Mouse (Mus musculus): Measurements from ENCODE around the gene Mapk11.
A peak's percentile ranks its signal among the peaks of the same experiment; 100 is the strongest.

Mapk11 gene

DNA sequence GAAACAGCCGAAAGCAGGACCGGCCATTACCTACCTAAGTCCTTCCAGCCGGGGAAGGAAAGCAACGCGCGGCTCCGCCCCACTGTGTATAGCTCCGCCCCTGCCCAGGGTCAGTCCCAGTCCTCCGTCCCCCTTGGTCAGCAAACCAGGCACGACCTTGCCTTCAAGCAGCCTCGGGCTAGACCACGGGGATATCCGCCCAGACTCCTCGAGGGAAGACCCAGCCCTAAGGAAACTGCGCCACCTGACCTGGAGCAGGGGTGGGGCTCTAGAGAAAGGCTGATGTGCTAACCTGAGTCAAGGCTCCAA lies 24.4 kb upstream of the Mapk11 start:
- peak; percentile 37 for DNase-seq (ENCODE audit: low read depth, low spot score)

DNA sequence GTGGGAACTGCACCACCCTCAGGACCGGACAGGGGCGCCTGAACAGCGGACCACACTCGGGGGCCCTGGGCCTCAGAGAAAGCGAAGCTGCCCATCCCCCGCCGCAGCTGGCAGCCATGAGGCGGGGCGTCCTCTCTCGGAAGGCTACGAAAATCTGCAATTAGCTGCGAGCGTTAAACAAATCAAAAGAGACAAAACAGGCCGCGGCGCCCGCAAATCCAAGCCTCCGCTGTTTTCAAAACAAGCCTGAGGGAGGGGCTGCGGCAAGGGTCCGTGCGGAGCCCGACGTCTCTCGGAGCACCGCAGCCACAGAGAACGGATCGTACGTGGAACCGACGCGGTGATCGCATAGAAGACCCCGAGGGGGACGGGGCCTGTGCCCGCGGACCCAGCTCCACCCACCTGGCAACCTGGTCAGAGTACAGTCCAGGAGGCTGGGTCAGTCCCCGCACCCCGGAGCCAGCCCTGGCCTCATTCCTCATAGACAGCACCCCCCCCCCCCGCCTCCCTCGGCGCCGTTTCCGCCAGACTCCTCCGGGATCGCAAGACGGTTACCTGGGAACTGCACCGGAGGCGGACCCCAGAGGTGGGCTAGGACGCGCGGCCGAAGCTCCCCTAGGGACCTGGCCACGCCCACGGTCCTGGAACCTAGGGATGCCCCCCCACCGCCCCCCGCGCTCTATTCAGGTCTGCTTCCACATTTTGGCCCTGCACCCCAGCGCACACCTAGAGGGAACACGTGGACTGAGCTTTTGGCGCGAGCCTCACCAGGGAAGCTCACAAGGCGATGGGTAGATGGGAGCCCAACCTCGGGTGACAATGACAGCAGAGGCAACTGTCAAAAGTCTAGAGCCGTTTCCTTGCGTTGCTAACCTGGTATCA lies 23.8 kb upstream of the Mapk11 start:
- peak; percentile 57 for DNase-seq (ENCODE audit: low read depth, low spot score)

DNA sequence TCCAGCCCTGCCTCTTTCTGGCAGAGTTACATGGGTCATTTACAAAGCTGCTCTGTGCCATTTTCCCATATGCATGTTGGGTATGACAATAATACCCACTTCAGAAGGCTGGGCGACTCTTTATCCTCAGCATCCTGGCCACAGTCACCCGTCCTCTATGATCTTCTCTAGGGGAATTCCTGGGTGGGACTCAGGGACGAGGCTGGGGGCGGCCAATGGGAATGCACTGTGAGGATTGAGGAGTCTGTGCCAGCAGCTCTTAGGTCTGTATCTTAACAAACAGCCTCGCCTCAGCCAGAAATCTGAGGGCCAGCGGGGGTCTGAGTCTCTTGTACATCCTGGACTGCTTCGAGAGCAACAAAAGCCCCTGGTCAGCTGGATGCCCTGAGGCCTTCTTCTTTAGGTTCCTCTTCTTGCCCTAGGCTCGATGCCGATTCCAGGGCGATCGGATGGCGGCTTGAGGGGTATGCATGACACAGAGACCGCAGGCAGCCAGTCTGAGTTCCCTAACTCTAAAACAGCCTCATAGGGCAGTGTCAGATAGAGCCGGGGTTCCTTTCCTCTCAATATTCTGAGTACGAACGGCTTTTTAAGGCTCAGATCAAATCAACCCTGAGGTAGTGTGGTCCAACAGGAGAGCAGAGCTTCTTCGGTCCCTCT lies 23.0 kb upstream of the Mapk11 start:
- DNase-seq (ENCODE audit: low read depth, low spot score): no peak

DNA sequence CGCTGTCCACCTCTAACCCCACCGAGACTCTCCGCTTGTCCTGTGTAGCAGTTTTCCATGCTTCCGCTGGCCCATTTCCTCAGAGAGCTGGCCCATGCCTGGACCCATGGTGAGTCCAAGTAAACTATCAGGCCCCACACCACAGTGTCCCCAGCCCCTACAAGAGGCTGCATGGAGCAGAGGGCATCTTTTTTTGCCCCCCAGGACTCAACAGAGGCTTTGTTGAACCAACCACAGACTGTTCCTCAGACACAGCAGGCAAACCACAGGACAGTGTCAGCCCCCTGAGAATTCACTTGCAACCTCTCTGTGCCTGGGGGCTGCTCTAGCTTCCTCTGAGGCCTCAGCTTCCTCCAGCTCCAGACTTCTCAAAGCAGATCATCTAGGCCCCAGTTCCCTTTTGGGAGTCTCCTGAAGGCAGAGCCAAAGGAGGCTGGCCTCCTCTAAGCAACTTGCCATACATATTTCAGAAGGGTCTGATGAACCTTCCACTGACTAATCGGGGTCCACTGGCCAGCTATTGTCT lies 22.2 kb upstream of the Mapk11 start:
- DNase-seq (ENCODE audit: low read depth, low spot score): no peak

DNA sequence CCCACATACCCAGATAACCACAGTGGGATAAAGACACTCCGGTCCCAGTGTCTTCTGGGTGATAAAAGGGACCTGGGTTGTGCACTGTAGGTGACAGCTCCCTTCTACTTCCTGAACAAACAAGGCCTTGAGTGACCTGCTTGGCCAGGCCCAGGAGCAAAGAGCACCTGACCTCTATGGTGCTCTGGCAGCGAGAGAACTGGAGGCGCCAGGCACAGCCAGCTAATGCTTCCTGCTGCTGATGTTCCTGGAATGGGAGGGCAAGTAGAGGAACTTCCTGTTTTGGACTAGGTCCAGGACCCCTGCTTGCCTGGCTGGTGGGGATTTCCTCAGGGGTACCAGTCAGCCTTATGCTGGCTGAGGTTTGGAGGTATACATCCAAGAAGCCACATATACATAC lies 20.7 kb upstream of the Mapk11 start:
- DNase-seq (ENCODE audit: low read depth, low spot score): no peak

DNA sequence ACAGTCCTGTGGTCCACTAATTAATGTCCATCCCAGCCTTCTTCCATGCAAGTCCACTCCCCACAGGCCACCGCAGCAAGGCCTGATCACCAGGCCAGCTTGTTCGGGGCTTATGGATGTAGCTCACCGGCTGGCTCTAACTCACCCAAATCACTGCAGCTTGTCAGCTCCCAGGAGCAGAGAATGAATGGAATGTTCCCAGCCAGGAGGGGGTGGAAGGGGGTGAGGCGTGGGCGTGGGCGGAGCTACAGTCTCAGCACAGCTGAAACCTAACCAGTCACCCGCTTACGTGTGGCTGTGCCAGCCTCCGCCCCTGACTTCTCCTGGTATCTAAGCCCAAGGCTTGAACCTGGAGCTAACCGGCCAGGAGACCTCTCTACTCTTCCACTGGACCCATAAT lies 20.0 kb upstream of the Mapk11 start:
- DNase-seq (ENCODE audit: low read depth, low spot score): no peak

DNA sequence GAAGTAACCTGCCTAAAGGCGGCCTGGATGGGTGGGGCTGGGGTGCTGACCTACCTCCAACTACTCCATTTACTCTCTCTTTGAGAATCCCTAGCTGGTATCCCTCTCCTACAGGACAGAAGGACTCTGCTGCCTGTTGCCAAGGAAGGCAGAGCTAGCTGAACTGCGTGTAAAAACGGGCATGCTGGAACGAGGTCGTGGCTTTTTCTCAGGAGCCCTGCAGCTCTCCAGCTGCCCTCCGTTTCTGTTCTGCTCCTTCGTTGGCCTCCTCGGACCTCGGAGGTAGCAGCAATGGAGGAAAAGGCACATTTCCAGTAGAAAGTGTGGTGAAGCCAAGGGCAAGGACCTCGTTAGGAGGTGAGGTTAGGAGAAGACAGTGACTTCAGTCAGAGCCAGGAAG lies 19.5 kb upstream of the Mapk11 start:
- no peak for DNase-seq (ENCODE audit: low read depth, low spot score)

DNA sequence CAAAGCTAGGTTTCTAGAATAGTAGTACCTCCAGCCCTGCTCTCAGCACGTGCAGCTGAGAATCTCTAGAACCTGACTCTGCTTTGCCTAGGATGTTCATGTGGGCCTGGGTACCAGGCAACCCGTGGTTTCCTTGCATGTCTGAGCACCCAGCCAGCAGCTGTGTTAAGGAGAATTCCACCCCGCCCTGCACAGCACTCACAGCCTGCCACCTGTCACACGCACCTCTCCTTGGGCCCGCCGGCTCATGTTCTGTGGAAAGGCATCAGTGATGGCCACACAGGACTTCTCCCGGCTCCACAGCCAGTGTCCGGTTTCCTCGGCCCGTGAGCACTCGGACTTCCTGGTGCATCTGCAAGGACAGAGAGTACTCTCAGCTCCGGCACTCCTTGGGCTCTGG lies 16.1 kb upstream of the Mapk11 start:
- no peak for DNase-seq (ENCODE audit: low read depth, low spot score)

DNA sequence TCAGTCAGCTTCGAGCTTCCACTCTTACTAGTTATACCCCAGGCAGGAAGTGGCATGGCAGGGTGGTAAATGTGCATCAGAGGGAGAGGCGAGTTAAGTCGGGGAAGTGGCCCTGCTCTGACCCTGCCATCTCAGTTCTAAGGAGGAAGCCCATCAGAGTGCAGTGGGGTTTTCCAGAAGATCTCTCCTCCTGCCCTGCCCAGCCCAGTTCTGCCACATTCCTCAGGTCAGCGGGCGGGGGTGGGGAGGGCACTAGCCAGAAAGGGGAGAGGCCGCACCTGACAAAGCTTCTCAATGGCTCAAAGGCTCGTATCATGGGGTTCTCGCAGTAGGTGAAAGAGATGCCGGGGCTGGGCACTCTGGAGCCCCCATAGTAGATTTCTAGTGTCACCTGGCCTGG lies 12.0 kb upstream of the Mapk11 start:
- DNase-seq (ENCODE audit: low read depth, low spot score): no peak

DNA sequence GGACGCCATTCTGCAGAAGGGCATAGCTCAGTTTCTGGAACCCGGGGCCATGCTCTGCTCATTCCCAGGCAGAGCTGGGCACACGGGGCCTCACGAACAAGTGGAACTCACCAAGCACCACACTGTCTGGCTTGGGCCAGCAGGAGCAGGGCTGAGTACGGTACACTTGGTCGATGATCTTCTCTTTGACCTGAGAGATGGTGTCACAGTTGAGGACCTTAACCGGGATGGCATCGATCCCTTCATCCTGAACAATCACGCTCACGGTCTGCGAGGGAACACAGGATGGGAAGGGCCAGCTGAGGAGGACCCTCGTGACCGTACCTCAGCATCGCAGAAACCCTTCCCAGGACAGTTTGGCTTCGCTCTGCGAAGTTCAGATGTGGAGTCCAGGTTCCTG lies 9.1 kb upstream of the Mapk11 start:
- no peak for DNase-seq (ENCODE audit: low read depth, low spot score)

DNA sequence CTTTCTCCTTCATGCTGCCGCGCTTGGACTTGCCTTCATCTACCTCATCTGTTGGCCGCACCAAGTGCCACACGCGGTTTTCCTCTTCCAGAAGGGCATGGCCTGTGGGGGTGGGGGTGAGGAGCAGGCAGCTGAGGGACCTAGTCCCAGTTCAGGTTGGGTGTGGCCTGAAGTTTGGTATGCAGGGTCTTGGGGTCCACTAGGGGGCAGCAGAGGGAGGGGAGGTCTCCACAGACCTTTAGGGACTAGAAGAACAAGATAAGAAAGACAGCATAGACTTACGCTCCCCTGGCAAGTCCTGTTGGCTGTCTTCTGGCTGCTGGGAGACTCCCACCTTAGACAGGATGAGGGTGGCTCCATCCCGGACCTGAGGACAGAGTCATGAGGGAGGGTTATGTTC lies 8.5 kb upstream of the Mapk11 start:
- DNase-seq (ENCODE audit: low read depth, low spot score): peak; percentile 91

DNA sequence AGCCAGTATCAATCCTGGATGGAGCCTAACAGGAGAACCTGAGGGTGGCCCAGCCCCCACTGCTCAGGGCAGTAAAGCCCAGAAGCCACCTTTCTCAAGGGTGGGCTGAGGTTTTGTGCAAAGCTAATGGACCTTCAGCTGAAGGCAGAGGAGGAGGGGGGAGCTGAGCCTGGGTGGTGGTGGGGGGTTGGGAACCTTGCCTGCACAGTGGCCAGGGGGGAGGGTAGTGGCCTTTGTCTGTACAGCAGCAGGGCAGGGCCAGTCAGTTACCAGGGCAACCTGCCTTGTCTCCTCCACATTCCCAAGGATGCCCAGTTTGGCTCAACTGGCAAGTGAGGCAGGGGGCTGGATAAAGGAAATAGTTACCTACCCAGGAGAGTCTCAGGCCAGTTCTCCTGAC lies 2.9 kb upstream of the Mapk11 start:
- DNase-seq (ENCODE audit: low read depth, low spot score): no peak

DNA sequence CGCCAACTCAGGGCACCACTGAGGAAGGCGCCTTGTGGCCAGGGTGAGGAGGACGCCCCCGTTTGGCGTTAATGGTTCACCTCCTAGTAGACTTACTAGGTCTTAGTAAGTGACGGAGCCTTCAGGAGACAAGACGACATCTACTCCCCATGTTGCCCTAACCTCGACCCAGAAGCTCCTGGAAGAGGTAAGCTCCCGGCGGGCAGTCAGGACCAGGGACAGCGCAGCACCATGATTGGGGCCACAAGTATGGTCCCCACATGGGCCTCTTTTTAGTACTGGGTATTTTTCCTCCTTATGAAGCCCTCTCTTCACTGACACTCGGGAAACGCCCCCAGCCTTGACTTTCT lies 588 bp upstream of the Mapk11 start:
- DNase-seq (ENCODE audit: low read depth, low spot score): peak; percentile 75

DNA sequence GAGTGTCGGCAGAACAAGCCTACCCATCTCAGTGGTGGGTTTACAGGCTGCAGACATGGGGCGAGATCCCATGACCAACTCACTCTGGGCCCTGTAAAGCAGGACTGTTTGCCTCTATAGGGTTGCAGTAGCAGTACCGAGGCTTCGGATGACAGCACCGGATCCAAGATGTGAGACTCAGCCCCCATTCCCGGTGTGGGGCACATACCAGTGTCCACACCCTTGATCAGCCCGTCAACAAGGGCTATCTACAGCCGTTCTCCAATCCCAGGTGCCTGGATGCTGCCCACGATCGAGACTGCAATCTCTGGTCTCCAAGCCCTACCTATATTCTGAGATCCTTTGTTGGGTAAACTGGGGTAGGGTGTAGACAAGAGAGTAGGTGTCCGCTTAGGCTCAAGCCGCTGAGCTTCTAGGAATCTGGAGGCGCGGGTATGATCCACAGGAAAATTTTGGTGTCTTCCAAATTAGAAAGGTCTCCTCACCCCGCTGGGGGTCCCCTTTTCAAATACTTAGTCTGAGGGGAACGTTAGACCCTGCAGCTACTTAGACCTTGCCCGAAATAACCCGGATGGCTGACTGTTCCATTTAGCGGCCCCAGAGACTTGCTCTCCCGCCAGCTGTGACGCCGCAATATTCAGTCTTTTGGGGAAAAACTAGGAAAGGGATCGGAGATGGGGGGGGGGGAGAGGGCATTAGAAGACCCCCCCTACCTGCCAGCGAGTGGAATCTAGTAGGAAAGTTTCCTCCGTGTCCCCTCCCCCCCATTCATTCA lies 745 bp downstream of the Mapk11 start:
- peak; percentile 25 for DNase-seq (ENCODE audit: low read depth, low spot score)

DNA sequence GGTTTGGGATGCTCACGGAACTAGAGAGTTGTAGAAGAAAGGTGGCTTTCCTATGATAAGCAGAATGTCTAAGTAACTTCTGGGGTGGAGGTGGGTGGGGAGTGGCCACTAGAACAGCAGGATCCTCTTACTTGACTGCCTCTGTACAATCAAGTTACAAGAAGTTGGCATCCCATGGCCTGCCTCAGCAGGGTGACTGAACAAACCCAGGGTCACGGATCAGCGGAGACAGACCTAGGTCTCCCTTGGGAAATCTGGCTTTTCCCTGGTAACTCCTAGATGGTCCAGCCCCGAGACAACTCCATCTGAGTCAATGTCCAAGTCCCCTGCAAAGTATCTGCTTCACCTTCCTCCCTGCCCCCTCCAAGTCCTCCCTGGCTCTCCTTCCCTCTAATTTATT lies 1.5 kb downstream of the Mapk11 start:
- DNase-seq (ENCODE audit: low read depth, low spot score): peak; percentile 33

DNA sequence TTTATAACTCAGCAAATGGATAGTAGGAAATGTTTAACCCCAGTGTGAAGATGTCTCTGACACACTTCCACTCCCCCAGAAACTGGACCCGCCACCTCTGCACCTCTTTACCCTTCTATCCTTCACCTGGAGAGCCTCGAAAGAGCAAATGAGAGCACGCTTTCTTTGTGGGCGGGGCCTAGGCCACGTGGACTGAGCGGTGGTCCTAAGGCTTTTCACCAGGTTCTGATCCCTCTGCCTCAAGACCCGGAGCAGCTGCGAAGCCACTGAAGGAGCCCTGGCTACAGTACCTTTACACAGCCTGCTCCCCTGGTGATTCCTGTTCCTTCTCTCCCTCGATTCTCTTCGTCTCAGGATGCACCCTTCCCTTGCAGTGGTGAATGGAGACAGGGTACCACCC lies 2.0 kb downstream of the Mapk11 start:
- peak; percentile 41 for DNase-seq (ENCODE audit: low read depth, low spot score)

DNA sequence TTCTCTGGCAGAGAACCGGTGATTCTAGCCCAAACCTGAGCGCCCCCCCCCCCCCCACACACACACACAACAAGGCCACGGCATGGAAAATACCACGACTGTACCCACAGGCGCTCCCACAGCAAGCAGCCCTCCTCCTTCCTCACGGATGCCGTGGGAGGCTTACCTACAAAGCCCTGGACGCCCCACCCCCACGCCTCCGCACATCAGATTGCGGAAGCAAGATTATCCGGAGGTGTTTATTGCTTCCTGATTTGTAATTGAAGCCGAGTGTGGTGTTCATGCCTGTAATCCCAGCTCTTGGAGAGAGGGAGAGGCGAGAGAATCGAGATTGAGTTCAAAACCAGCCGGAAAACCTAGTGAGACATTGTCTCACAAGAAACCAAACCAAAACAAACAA lies 2.4 kb downstream of the Mapk11 start:
- peak; percentile 90 for DNase-seq (ENCODE audit: low read depth, low spot score)

DNA sequence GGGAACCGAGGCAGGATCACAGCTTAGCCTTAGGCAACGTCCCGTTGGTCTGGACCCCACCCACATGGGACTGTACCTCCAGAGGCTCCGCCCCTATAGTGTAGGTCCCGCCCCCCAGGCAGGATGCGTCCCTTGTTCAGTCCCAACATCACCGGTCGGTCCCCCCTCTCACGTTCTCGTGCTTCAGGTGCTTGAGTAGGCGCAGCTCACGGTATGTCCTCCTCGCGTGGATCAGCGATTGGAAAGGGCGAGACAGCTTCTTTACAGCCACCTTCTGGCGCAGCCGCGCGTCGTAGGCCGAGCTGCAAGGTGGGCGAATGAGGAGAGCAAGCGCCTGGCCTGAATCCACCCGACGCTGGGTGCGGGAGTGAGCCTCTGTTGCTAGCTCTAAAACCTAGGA lies 2.9 kb downstream of the Mapk11 start:
- peak; percentile 81 for DNase-seq (ENCODE audit: low read depth, low spot score)

DNA sequence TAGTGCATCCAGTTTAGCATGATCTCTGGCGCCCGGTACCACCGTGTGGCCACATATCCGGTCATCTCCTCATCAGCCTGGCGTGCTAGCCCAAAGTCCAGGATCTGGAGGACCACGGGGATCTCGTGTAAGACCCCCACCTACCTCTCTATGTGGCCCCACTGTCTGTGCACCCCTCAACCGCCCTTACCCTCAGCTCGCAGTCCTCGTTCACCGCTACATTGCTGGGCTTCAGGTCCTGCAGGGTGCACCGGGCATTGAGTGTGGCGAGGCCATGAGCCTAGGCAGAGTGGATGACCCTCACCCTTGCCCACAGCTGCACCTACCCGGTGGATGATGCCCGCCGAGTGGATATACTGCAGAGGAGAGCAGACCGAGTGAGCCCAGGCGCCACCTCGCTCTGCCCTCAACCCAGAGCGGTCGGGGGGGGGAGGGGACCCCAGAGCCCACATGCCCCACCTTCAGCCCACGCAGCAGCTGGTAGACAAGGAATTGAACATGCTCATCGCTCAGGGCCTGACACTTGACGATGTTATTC lies 3.5 kb downstream of the Mapk11 start:
- no peak for DNase-seq (ENCODE audit: low read depth, low spot score)

DNA sequence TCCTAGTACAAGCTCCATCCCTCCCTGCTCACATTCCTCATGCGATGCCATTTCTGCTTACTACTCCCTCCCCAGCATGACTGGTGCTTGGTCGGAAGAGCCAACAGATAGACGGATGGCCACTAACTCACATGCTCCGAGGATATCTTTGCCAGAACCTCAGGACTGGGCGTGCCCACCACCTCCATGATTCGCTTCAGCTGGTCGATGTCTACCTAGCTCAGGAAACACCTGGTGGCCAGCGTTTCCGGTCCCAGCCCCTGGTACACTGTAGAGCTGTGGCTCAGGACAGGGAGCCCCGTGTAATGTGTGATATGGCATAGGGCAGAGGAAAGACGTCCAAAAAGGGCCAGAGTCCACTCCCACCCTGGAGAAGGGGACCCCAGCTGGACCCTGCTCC lies 4.5 kb downstream of the Mapk11 start:
- no peak for DNase-seq (ENCODE audit: low read depth, low spot score)

DNA sequence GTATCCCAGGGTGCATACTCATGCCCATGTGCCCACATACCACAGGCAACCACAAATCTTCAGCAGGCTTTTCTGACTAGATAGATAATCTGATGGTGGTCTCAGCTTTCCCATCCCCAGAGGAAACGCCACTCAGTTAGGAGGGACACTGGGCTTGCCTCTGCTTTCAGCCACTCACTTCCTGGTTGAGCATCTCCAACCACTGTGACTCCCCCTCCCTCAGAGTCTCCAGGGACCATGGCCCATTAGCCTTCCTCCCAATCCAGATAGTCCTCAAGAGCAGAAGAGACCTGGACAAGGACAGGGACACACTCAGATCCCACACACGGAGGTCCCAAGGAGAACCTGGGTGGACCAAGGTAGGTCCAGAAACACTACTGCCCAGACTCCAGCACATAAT lies 6.3 kb downstream of the Mapk11 start:
- no peak for DNase-seq (ENCODE audit: low read depth, low spot score)

DNA sequence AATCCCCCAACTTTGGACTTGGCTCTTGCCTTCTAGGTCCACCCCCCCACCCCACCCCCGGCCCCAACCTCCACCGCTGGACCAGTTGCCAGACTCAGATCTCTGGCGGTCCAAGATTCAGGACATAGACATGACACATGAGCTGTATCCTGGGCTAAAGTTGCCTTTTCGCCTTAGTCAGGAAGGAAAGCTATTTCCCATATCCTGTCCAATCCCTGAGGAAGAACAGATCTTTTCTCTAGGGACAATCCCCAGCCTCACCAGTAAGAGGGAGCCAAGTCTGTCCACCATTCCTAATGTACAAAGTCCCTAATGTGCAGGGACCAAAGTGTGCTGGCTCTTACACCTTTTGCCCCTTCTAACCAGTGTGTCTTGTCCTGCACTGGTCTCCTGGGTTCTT lies 7.5 kb downstream of the Mapk11 start:
- no peak for DNase-seq (ENCODE audit: low read depth, low spot score)

All from CD4-positive, CD25-positive, alpha-beta regulatory T cell, adult 2 months (primary cell).